Mouse (Mus musculus): Measurements from ENCODE around the gene Olfr1131.
"Not testable (repeated sequence)": the region's sequence is repeated elsewhere in the genome, so short reads cannot be mapped to it uniquely, and the experiment has no call there.

The Olfr1131 gene

GRCm38 (mm10) chr2:87626804-87627203 is at the start of gene Olfr1131:
Olfr1131 (plus strand) TSS chr2:87627104.
- ATAC-seq (ENCODE audit: low TSS enrichment): no peak

- ATAC-seq (ENCODE audit: low TSS enrichment): not testable (repeated sequence)
Observed at GRCm38 (mm10) chr2:87605912-87606311, 21.0 kb upstream of the Olfr1131 start, which contains the start of gene Olfr1130. Olfr1130 (plus strand) TSS chr2:87606212.

GRCm38 (mm10) chr2:87637435-87637834 is 10.5 kb downstream of the Olfr1131 start, which contains the start of gene Olfr1132:
Olfr1132 (minus strand) TSS chr2:87637535.
- ATAC-seq (ENCODE audit: low TSS enrichment): no peak

GRCm38 (mm10) chr2:87642441-87642840 is 15.5 kb downstream of the Olfr1131 start:
- no peak for ATAC-seq (ENCODE audit: low TSS enrichment)

GRCm38 (mm10) chr2:87647274-87647673 is 20.4 kb downstream of the Olfr1131 start, which contains the start of gene Olfr1133:
Olfr1133 (minus strand) TSS chr2:87647374.
- ATAC-seq (ENCODE audit: low TSS enrichment): no peak

GRCm38 (mm10) chr2:87658360-87658759 is 31.5 kb downstream of the Olfr1131 start, which contains the start of gene Olfr1134:
Olfr1134 (minus strand) TSS chr2:87658460.
- ATAC-seq (ENCODE audit: low TSS enrichment): no peak

GRCm38 (mm10) chr2:87673564-87673963 is 46.7 kb downstream of the Olfr1131 start, which contains the start of gene Olfr1135:
Olfr1135 (minus strand) TSS chr2:87673664.
- ATAC-seq (ENCODE audit: low TSS enrichment): no peak

All from frontal cortex, adult (tissue).